Mouse (Mus musculus): ENCODE measurements around the gene Sh3glb1. TPM values are rescaled to one million over a fixed set of nuclear protein-coding genes. Genes with fewer than 3 reads are reported as not detected.
A peak's percentile ranks its signal among the peaks of the same experiment; 100 is the strongest.

Gene Sh3glb1
- polyA plus RNA-seq, 1 experiment from 2014 or later = 117 TPM

GRCm38 (mm10) chr3:144686146-144686545 lies 34.0 kb downstream of the Sh3glb1 start:
- Histone ChIP-seq H3K27me3 (ENCODE audit: control insufficient read depth, insufficient read depth, low read depth, low read length) (no peaks in the 10 kb centered on the region), H3K4me3 (ENCODE audit: low read depth, low read length) (no peak overlapping the region), H3K4me2 (ENCODE audit: low read length) (no peak overlapping the region), H3K9me3 (replicated peaks; ENCODE audit: control insufficient read depth, low read length, poor library complexity, severe bottlenecking) (no peaks in the 10 kb centered on the region), H3K9ac (ENCODE audit: low read depth, low read length) (no peak overlapping the region), H3K36me3 (ENCODE audit: control insufficient read depth, insufficient read depth, low read length) (peaks cover 9% of the 10 kb centered on the region), H3K4me1 (ENCODE audit: control insufficient read depth, insufficient read depth, low read length) (no peaks in the 10 kb centered on the region), H3K27ac (ENCODE audit: low read length) (no peak overlapping the region)
- 92% methylated on average over 5 of the region's 5 CpGs for WGBS
- peak; percentile 34; the same call in 1 of the 2 replicates for ATAC-seq

DNA sequence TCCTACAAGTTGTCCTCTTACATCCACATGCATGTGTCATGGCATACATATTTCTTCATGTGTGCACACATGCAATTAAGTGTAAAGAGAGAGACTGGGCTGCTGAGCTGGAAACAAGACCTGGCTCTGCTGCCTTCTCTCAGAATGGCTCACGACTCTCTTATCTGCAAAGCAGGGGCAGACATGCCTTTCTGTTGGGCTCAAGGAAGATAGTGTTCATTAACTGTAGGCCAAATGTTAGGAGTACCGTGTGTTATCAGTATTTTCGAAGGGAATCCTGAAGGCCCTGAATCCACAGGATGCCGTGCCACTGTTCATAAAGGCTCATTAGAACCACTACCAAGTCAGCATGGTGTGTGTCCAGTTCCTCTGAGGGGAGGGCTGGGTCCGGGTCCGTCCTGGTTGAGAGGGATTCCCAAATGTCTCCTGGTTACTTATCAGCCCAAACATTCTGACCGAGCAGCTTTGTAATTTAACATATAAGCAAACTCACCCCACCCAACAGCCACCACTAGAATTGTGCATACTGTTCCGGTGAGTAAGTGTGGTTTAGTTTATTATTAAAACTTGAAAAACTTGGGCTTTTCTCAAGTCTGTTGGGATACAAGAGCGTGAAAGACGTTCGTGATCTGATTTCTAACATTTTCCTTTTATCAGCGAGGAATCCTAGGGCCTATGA lies 36.9 kb downstream of the Sh3glb1 start:
- H3K9ac ChIP-seq (ENCODE audit: low read depth, low read length) = no peak overlapping the region
- no peaks in the 10 kb centered on the region for H3K9me3 ChIP-seq (replicated peaks; ENCODE audit: control insufficient read depth, low read length, poor library complexity, severe bottlenecking)
- no peak overlapping the region for H3K4me3 ChIP-seq (ENCODE audit: low read depth, low read length)
- no peaks in the 10 kb centered on the region; the same call in none of the 2 replicates for H3K36me3 ChIP-seq (ENCODE audit: control insufficient read depth, insufficient read depth, low read length)
- no peak for ATAC-seq
- H3K4me1 ChIP-seq (ENCODE audit: control insufficient read depth, insufficient read depth, low read length) = no peaks in the 10 kb centered on the region
- WGBS = 94% methylated on average over 12 of the region's 12 CpGs
- no peaks in the 10 kb centered on the region for H3K27me3 ChIP-seq (ENCODE audit: control insufficient read depth, insufficient read depth, low read depth, low read length)
- no peak overlapping the region for H3K27ac ChIP-seq (ENCODE audit: low read length)
- no peak overlapping the region for H3K4me2 ChIP-seq (ENCODE audit: low read length)

DNA sequence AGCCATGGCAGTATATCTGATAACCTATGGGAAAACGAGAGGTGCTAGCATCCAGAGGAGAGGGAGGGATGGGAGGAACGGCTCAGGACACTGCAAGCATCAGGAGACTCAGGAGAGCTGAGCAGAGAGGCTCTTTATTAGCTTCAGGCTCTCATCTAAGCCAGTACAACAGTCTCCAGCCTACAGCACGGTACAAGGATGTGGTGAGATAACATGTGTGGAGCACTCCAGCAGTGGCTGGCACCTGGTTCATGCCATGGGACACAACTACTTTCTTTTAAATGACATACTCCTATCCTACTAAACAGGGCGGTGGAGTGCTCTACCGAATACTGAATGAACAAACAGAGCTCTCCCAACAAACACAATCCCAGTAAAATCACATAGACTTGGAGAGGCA lies 38.6 kb downstream of the Sh3glb1 start:
- Histone ChIP-seq H3K9ac (ENCODE audit: low read depth, low read length) (no peak overlapping the region), H3K4me1 (ENCODE audit: control insufficient read depth, insufficient read depth, low read length) (no peaks in the 10 kb centered on the region), H3K9me3 (replicated peaks; ENCODE audit: control insufficient read depth, low read length, poor library complexity, severe bottlenecking) (no peaks in the 10 kb centered on the region), H3K27me3 (ENCODE audit: control insufficient read depth, insufficient read depth, low read depth, low read length) (no peaks in the 10 kb centered on the region), H3K4me2 (ENCODE audit: low read length) (no peak overlapping the region), H3K4me3 (ENCODE audit: low read depth, low read length) (no peak overlapping the region), H3K36me3 (ENCODE audit: control insufficient read depth, insufficient read depth, low read length) (no peaks in the 10 kb centered on the region), H3K27ac (ENCODE audit: low read length) (no peak overlapping the region)
- WGBS = 93% methylated on average over 5 of the region's 5 CpGs
- ATAC-seq = no peak

GRCm38 (mm10) chr3:144679701-144680159 lies 40.4 kb downstream of the Sh3glb1 start:
- ATAC-seq = no peak
- no peaks in the 10 kb centered on the region for H3K27me3 ChIP-seq (ENCODE audit: control insufficient read depth, insufficient read depth, low read depth, low read length)
- H3K4me2 ChIP-seq (ENCODE audit: low read length) = no peak overlapping the region
- no peaks in the 10 kb centered on the region for H3K36me3 ChIP-seq (ENCODE audit: control insufficient read depth, insufficient read depth, low read length)
- no peak overlapping the region for H3K4me3 ChIP-seq (ENCODE audit: low read depth, low read length)
- WGBS = 85% methylated on average over 8 of the region's 8 CpGs
- H3K4me1 ChIP-seq (ENCODE audit: control insufficient read depth, insufficient read depth, low read length) = no peaks in the 10 kb centered on the region
- no peak overlapping the region for H3K9ac ChIP-seq (ENCODE audit: low read depth, low read length)
- H3K9me3 ChIP-seq (replicated peaks; ENCODE audit: control insufficient read depth, low read length, poor library complexity, severe bottlenecking) = no peaks in the 10 kb centered on the region
- H3K27ac ChIP-seq (ENCODE audit: low read length) = no peak overlapping the region

GRCm38 (mm10) chr3:144679137-144679536 lies 41.0 kb downstream of the Sh3glb1 start:
- ATAC-seq = no peak
- Histone ChIP-seq H3K27ac (ENCODE audit: low read length) (no peak overlapping the region), H3K4me3 (ENCODE audit: low read depth, low read length) (no peak overlapping the region), H3K9ac (ENCODE audit: low read depth, low read length) (no peak overlapping the region), H3K4me1 (ENCODE audit: control insufficient read depth, insufficient read depth, low read length) (no peaks in the 10 kb centered on the region), H3K27me3 (ENCODE audit: control insufficient read depth, insufficient read depth, low read depth, low read length) (no peaks in the 10 kb centered on the region), H3K9me3 (replicated peaks; ENCODE audit: control insufficient read depth, low read length, poor library complexity, severe bottlenecking) (no peaks in the 10 kb centered on the region), H3K36me3 (ENCODE audit: control insufficient read depth, insufficient read depth, low read length) (no peaks in the 10 kb centered on the region), H3K4me2 (ENCODE audit: low read length) (no peak overlapping the region)
- 80% methylated on average over 4 of the region's 4 CpGs for WGBS

- no peaks in the 10 kb centered on the region for H3K27me3 ChIP-seq (ENCODE audit: control insufficient read depth, insufficient read depth, low read depth, low read length)
- 94% methylated on average over 6 of the region's 6 CpGs for WGBS
- ATAC-seq = no peak
- H3K4me2 ChIP-seq (ENCODE audit: low read length) = no peak overlapping the region
- no peaks in the 10 kb centered on the region for H3K9me3 ChIP-seq (replicated peaks; ENCODE audit: control insufficient read depth, low read length, poor library complexity, severe bottlenecking)
- no peak overlapping the region for H3K4me3 ChIP-seq (ENCODE audit: low read depth, low read length)
- H3K36me3 ChIP-seq (ENCODE audit: control insufficient read depth, insufficient read depth, low read length) = no peaks in the 10 kb centered on the region
- no peaks in the 10 kb centered on the region for H3K4me1 ChIP-seq (ENCODE audit: control insufficient read depth, insufficient read depth, low read length)
- H3K9ac ChIP-seq (ENCODE audit: low read depth, low read length) = no peak overlapping the region
- no peak overlapping the region for H3K27ac ChIP-seq (ENCODE audit: low read length)
Measured at GRCm38 (mm10) chr3:144677751-144678150, 42.4 kb downstream of the Sh3glb1 start.

- ATAC-seq = no peak
- WGBS = 89% methylated on average over 9 of the region's 9 CpGs
- Histone ChIP-seq H3K27ac (ENCODE audit: low read length) (no peak overlapping the region), H3K4me1 (ENCODE audit: control insufficient read depth, insufficient read depth, low read length) (no peaks in the 10 kb centered on the region), H3K4me2 (ENCODE audit: low read length) (no peak overlapping the region), H3K4me3 (ENCODE audit: low read depth, low read length) (no peak overlapping the region), H3K9me3 (replicated peaks; ENCODE audit: control insufficient read depth, low read length, poor library complexity, severe bottlenecking) (no peaks in the 10 kb centered on the region), H3K9ac (ENCODE audit: low read depth, low read length) (no peak overlapping the region), H3K27me3 (ENCODE audit: control insufficient read depth, insufficient read depth, low read depth, low read length) (no peaks in the 10 kb centered on the region), H3K36me3 (ENCODE audit: control insufficient read depth, insufficient read depth, low read length) (no peaks in the 10 kb centered on the region)
Measured at GRCm38 (mm10) chr3:144676249-144676648, 43.9 kb downstream of the Sh3glb1 start.

GRCm38 (mm10) chr3:144672016-144672415 lies 48.1 kb downstream of the Sh3glb1 start:
- WGBS = 79% methylated on average over 8 of the region's 8 CpGs
- Histone ChIP-seq H3K27ac (ENCODE audit: low read length) (no peak overlapping the region), H3K4me1 (ENCODE audit: control insufficient read depth, insufficient read depth, low read length) (no peaks in the 10 kb centered on the region), H3K4me2 (ENCODE audit: low read length) (no peak overlapping the region), H3K9ac (ENCODE audit: low read depth, low read length) (no peak overlapping the region), H3K27me3 (ENCODE audit: control insufficient read depth, insufficient read depth, low read depth, low read length) (no peaks in the 10 kb centered on the region), H3K36me3 (ENCODE audit: control insufficient read depth, insufficient read depth, low read length) (no peaks in the 10 kb centered on the region), H3K4me3 (ENCODE audit: low read depth, low read length) (no peak overlapping the region), H3K9me3 (replicated peaks; ENCODE audit: control insufficient read depth, low read length, poor library complexity, severe bottlenecking) (no peaks in the 10 kb centered on the region)
- ATAC-seq = no peak

- Histone ChIP-seq H3K27ac (ENCODE audit: low read length) (no peak overlapping the region), H3K4me3 (ENCODE audit: low read depth, low read length) (no peak overlapping the region), H3K27me3 (ENCODE audit: control insufficient read depth, insufficient read depth, low read depth, low read length) (no peaks in the 10 kb centered on the region), H3K9me3 (replicated peaks; ENCODE audit: control insufficient read depth, low read length, poor library complexity, severe bottlenecking) (no peaks in the 10 kb centered on the region), H3K9ac (ENCODE audit: low read depth, low read length) (no peak overlapping the region), H3K4me2 (ENCODE audit: low read length) (no peak overlapping the region), H3K4me1 (ENCODE audit: control insufficient read depth, insufficient read depth, low read length) (no peaks in the 10 kb centered on the region), H3K36me3 (ENCODE audit: control insufficient read depth, insufficient read depth, low read length) (no peaks in the 10 kb centered on the region)
- ATAC-seq = no peak
- 51% methylated on average over 14 of the region's 14 CpGs for WGBS
Measured at GRCm38 (mm10) chr3:144669944-144670874, 49.9 kb downstream of the Sh3glb1 start.

Measured in midbrain, embryonic 16.5 days (tissue).